Mouse (Mus musculus): Measurements from ENCODE around the gene Mink1. TPM values are rescaled to one million over a fixed set of nuclear protein-coding genes. Genes with fewer than 3 reads are reported as not detected.
"Not testable (repeated sequence)": the region's sequence is repeated elsewhere in the genome, so short reads cannot be mapped to it uniquely, and the experiment has no call there.

The Mink1 gene
- 8.6 and 10.8 TPM in 2 replicates for polyA plus RNA-seq (2015; fragmentation: Nextera tagmentation; extraction: Ambion mirVana)

- Histone ChIP-seq H3K27ac (peak within 1 kb of the TSS; percentile 85), H3K4me2 (peak within 1 kb of the TSS; percentile 91), H3K36me3 (no peaks in the 10 kb centered on the region), H3K4me1 (peaks cover 17% of the 10 kb centered on the region), H3K9me3 (no peaks in the 10 kb centered on the region), H3K27me3 (no peaks in the 10 kb centered on the region), H3K4me3 (peak within 1 kb of the TSS; percentile 85), H3K9ac (peak within 1 kb of the TSS; percentile 77)
- peak; percentile 88 for ATAC-seq (ENCODE audit: borderline replicate concordance, extremely low read depth, low FRiP score, low TSS enrichment)
- WGBS: under 1% methylated on average over 47 of the region's 57 CpGs
These were observed at the start of gene Mink1 for GRCm38 (mm10) chr11:70562287-70562994. Mink1 (plus strand) TSS chr11:70562881.

GRCm38 (mm10) chr11:70513520-70513919, 49.2 kb upstream of the Mink1 start:
- no peaks in the 10 kb centered on the region for H3K36me3 ChIP-seq
- no peak overlapping the region for H3K9ac ChIP-seq
- H3K27me3 ChIP-seq: peaks cover 15% of the 10 kb centered on the region; the same call in 1 of the 2 replicates
- 50% methylated on average over 11 of the region's 11 CpGs for WGBS
- H3K27ac ChIP-seq: no peak overlapping the region
- no peak overlapping the region for H3K4me3 ChIP-seq
- ATAC-seq (ENCODE audit: borderline replicate concordance, extremely low read depth, low FRiP score, low TSS enrichment): no peak
- no peak overlapping the region for H3K4me2 ChIP-seq
- H3K4me1 ChIP-seq: peaks cover 5% of the 10 kb centered on the region; the same call in 1 of the 2 replicates
- no peaks in the 10 kb centered on the region for H3K9me3 ChIP-seq

- H3K4me1 ChIP-seq: peaks cover 5% of the 10 kb centered on the region; the same call in 1 of the 2 replicates
- no peaks in the 10 kb centered on the region for H3K36me3 ChIP-seq
- peaks cover 10% of the 10 kb centered on the region; the same call in 1 of the 2 replicates for H3K27me3 ChIP-seq
- H3K4me3 ChIP-seq: no peak within 1 kb of the TSS
- no peak for ATAC-seq (ENCODE audit: borderline replicate concordance, extremely low read depth, low FRiP score, low TSS enrichment)
- no peak within 1 kb of the TSS for H3K27ac ChIP-seq
- WGBS: 85% methylated on average over 7 of the region's 7 CpGs
- no peak within 1 kb of the TSS for H3K4me2 ChIP-seq
- H3K9me3 ChIP-seq: no peaks in the 10 kb centered on the region
- no peak within 1 kb of the TSS for H3K9ac ChIP-seq
These were observed 48.4 kb upstream of the Mink1 start, which contains the start of gene Vmo1 for GRCm38 (mm10) chr11:70514288-70514687. Vmo1 (minus strand) TSS chr11:70514616.

- H3K4me2 ChIP-seq: no peak overlapping the region
- H3K27ac ChIP-seq: no peak overlapping the region
- ATAC-seq (ENCODE audit: borderline replicate concordance, extremely low read depth, low FRiP score, low TSS enrichment): no peak
- no peak overlapping the region for H3K4me3 ChIP-seq
- H3K9ac ChIP-seq: no peak overlapping the region
- WGBS: 19% methylated on average over 2 of the region's 2 CpGs
- H3K9me3 ChIP-seq: no peaks in the 10 kb centered on the region
- peaks cover 9% of the 10 kb centered on the region; the same call in 1 of the 2 replicates for H3K4me1 ChIP-seq
- H3K27me3 ChIP-seq: 0 out of 2 replicates have a peak, but pooled peaks cover 3% of the 10 kb centered on the region
- H3K36me3 ChIP-seq: no peaks in the 10 kb centered on the region
These were observed 46.3 kb upstream of the Mink1 start for GRCm38 (mm10) chr11:70516352-70516751.

- 38% methylated on average over 1 of the region's 1 CpGs for WGBS
- no peak overlapping the region for H3K4me3 ChIP-seq
These were observed 44.2 kb upstream of the Mink1 start for GRCm38 (mm10) chr11:70518436-70518835.

GRCm38 (mm10) chr11:70518923-70519322, 43.8 kb upstream of the Mink1 start, which contains the start of gene Gltpd2:
Gltpd2 (plus strand) TSS chr11:70519196.
- Histone ChIP-seq H3K27ac (peak within 1 kb of the TSS; percentile 84), H3K4me1 (peaks cover 9% of the 10 kb centered on the region; the same call in 1 of the 2 replicates), H3K4me2 (peak within 1 kb of the TSS; percentile 76), H3K9me3 (no peaks in the 10 kb centered on the region), H3K36me3 (no peaks in the 10 kb centered on the region), H3K27me3 (0 out of 2 replicates have a peak, but pooled peaks cover 3% of the 10 kb centered on the region), H3K9ac (peak within 1 kb of the TSS; percentile 65), H3K4me3 (peak within 1 kb of the TSS; percentile 45)
- ATAC-seq (ENCODE audit: borderline replicate concordance, extremely low read depth, low FRiP score, low TSS enrichment): no peak
- 79% methylated on average over 10 of the region's 10 CpGs for WGBS

More at GRCm38 (mm10) chr11:70518436-70518835, 44.2 kb upstream of the Mink1 start:
- Histone ChIP-seq H3K9me3 (no peaks in the 10 kb centered on the region), H3K4me1 (peaks cover 9% of the 10 kb centered on the region; the same call in 1 of the 2 replicates), H3K27ac (no peak overlapping the region), H3K36me3 (no peaks in the 10 kb centered on the region), H3K4me2 (no peak overlapping the region), H3K27me3 (0 out of 2 replicates have a peak, but pooled peaks cover 3% of the 10 kb centered on the region), H3K9ac (no peak overlapping the region)
- no peak for ATAC-seq (ENCODE audit: borderline replicate concordance, extremely low read depth, low FRiP score, low TSS enrichment)

- H3K4me2 ChIP-seq: peak overlapping the region; percentile 76
- H3K9me3 ChIP-seq: no peaks in the 10 kb centered on the region
- peak overlapping the region; percentile 45 for H3K4me3 ChIP-seq
- peak overlapping the region; percentile 65 for H3K9ac ChIP-seq
- no peaks in the 10 kb centered on the region for H3K36me3 ChIP-seq
- 0 out of 2 replicates have a peak, but pooled peaks cover 3% of the 10 kb centered on the region for H3K27me3 ChIP-seq
- peak; percentile 67; the same call in 1 of the 2 replicates for ATAC-seq (ENCODE audit: borderline replicate concordance, extremely low read depth, low FRiP score, low TSS enrichment)
- WGBS: 8% methylated on average over 41 of the region's 41 CpGs
- H3K27ac ChIP-seq: peak overlapping the region; percentile 84
- H3K4me1 ChIP-seq: peaks cover 13% of the 10 kb centered on the region
These were observed 42.4 kb upstream of the Mink1 start for GRCm38 (mm10) chr11:70520178-70520769.

- H3K4me1 ChIP-seq: peaks cover 23% of the 10 kb centered on the region
- 83% methylated on average over 8 of the region's 8 CpGs for WGBS
- not testable (repeated sequence) for ATAC-seq (ENCODE audit: borderline replicate concordance, extremely low read depth, low FRiP score, low TSS enrichment)
These were observed 39.2 kb upstream of the Mink1 start for GRCm38 (mm10) chr11:70523306-70523989.

GRCm38 (mm10) chr11:70524782-70525181, 37.9 kb upstream of the Mink1 start:
- Histone ChIP-seq H3K36me3 (peaks cover 29% of the 10 kb centered on the region), H3K4me3 (peak overlapping the region; percentile 72), H3K9me3 (no peaks in the 10 kb centered on the region), H3K27me3 (0 out of 2 replicates have a peak, but pooled peaks cover 3% of the 10 kb centered on the region), H3K9ac (peak overlapping the region; percentile 64; the same call in 1 of the 2 replicates), H3K4me1 (peaks cover 20% of the 10 kb centered on the region), H3K27ac (no peak overlapping the region; the same call in 1 of the 2 replicates), H3K4me2 (peak overlapping the region; percentile 56)
- peak; percentile 13 for ATAC-seq (ENCODE audit: borderline replicate concordance, extremely low read depth, low FRiP score, low TSS enrichment)
- 5% methylated on average over 8 of the region's 8 CpGs for WGBS

More at GRCm38 (mm10) chr11:70523306-70523989, 39.2 kb upstream of the Mink1 start:
- H3K4me3 ChIP-seq, H3K9ac ChIP-seq, H3K27me3 ChIP-seq, H3K4me2 ChIP-seq, H3K27ac ChIP-seq, H3K9me3 ChIP-seq: not testable (repeated sequence)
- H3K36me3 ChIP-seq: peaks cover 24% of the 10 kb centered on the region

GRCm38 (mm10) chr11:70525184-70525678, 37.5 kb upstream of the Mink1 start, which contains the start of gene Psmb6:
Psmb6 (plus strand) TSS chr11:70525367.
- peak within 1 kb of the TSS; percentile 80 for H3K4me2 ChIP-seq
- H3K27ac ChIP-seq: no peak within 1 kb of the TSS; the same call in 1 of the 2 replicates
- H3K4me1 ChIP-seq: peaks cover 15% of the 10 kb centered on the region
- H3K4me3 ChIP-seq: peak within 1 kb of the TSS; percentile 72
- ATAC-seq (ENCODE audit: borderline replicate concordance, extremely low read depth, low FRiP score, low TSS enrichment): peak; percentile 92
- H3K9ac ChIP-seq: peak within 1 kb of the TSS; percentile 64
- H3K27me3 ChIP-seq: 0 out of 2 replicates have a peak, but pooled peaks cover under 1% of the 10 kb centered on the region
- WGBS: under 1% methylated on average over 25 of the region's 26 CpGs
- H3K9me3 ChIP-seq: no peaks in the 10 kb centered on the region
- H3K36me3 ChIP-seq: peaks cover 29% of the 10 kb centered on the region

- Histone ChIP-seq H3K9me3 (no peaks in the 10 kb centered on the region), H3K4me3 (peak overlapping the region; percentile 72), H3K4me2 (peak overlapping the region; percentile 80), H3K27ac (no peak overlapping the region), H3K9ac (peak overlapping the region; percentile 64), H3K4me1 (peaks cover 14% of the 10 kb centered on the region), H3K36me3 (peaks cover 29% of the 10 kb centered on the region), H3K27me3 (no peaks in the 10 kb centered on the region)
- ATAC-seq (ENCODE audit: borderline replicate concordance, extremely low read depth, low FRiP score, low TSS enrichment): no peak
- 1% methylated on average over 12 of the region's 12 CpGs for WGBS
These were observed 37.0 kb upstream of the Mink1 start for GRCm38 (mm10) chr11:70525726-70526125.
